13 mouse cellular contexts compared by ENCODE assay signal in the genomic region with DNA sequence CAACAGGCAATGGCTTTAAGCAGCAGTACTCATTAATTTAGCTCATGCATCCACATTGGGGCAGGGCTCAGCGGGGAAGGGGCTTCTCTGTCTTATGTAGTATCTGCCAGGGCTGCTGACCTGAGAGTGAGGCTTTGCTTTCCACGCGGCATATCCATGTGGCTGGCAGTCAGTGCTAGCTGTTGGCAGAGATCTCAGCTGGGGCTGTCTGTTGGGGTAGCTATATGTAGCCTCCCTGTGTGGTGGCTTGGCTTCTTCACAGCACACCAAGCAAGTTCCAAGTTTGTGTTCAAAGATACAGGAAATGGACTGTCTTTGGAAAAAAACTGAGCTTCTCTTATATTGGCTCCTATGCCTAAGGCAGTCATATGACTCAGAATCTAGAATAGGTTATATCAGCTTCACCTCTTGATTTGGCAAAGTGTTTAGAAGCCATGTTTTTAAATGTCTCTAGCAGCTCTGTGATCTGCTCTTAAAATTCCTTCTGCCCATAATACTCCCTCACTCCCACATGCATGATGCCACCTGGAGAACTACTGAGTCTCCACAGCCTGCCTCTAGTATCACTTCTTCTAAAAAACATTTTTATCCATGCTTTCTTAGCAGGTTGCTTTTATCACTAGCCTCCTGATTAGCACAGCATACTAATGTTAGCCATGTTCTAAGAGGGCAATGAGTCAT.
DNase-seq lines count a peak whose midpoint lies in the region; ATAC-seq lines count a peak whose summit lies in the region.
"Had no signal": no experiment of that assay in that cellular context is flagged by ENCODE, and none has a peak within 500 bp of the region (broad histone marks: within the 10 kb centered on the region; RNA-seq: fewer than 3 reads in every experiment).

No protein-coding gene starts in this region.

- intact Hi-C loops in left cerebral cortex, postnatal 25 days (cut with DNase I): loop anchor here (2.0 to 5.0 kb wide), 2 partner anchors 60 to 178 kb away; no protein-coding TSS in a partner anchor

- DNase-seq in heart, adult 11 months: peak; percentile 92
- DNase-seq in brain, adult 2 months (ENCODE audit: low read depth, low spot score): peak; percentile 85
- peak; percentile 52 to 92 for DNase-seq in left cerebral cortex, postnatal 25 days (ENCODE audit: low spot score in 2 of 2)
- DNase-seq in kidney, postnatal 10 days: no peak
- DNase-seq in spleen, adult 12 weeks (ENCODE audit: low spot score): no peak
- no peak for DNase-seq in gastrocnemius, postnatal 10 days
- DNase-seq: kidney, postnatal 36 days; thymus, postnatal 4 days had no signal

- no peaks in the 10 kb centered on the region for H3K27me3 ChIP-seq in heart, embryonic 11.5 days (ENCODE audit: control insufficient read depth, insufficient read depth, low read length)
- no peaks in the 10 kb centered on the region for H3K27me3 ChIP-seq in heart, embryonic 16.5 days (ENCODE audit: control insufficient read depth, insufficient read depth, low read length)
- H3K27me3 ChIP-seq: forebrain, embryonic 15.5 days had no signal

- H3K4me1 ChIP-seq in heart, embryonic 11.5 days (ENCODE audit: control insufficient read depth, insufficient read depth, low read length): no peaks in the 10 kb centered on the region
- H3K4me1 ChIP-seq in heart, embryonic 16.5 days (ENCODE audit: control insufficient read depth, insufficient read depth, low read length): peaks cover 8% of the 10 kb centered on the region
- H3K4me1 ChIP-seq: embryonic facial prominence, embryonic 10.5 days; forebrain, embryonic 15.5 days had no signal

- WGBS in heart, embryonic 11.5 days (ENCODE audit: insufficient replicate concordance): 70% methylated on average over 3 of the region's 3 CpGs
- WGBS in heart, embryonic 16.5 days: 39% methylated on average over 3 of the region's 3 CpGs

- H3K27ac ChIP-seq in heart, embryonic 11.5 days (ENCODE audit: low read depth, low read length): no peak overlapping the region
- H3K27ac ChIP-seq in heart, embryonic 16.5 days (ENCODE audit: low read length): peak overlapping the region; percentile 48
- H3K27ac ChIP-seq: embryonic facial prominence, embryonic 10.5 days; forebrain, embryonic 15.5 days had no signal

- no peak overlapping the region for H3K4me2 ChIP-seq in heart, embryonic 11.5 days
- no peak overlapping the region for H3K4me2 ChIP-seq in heart, embryonic 16.5 days (ENCODE audit: low read depth, low read length)
- H3K4me2 ChIP-seq: forebrain, embryonic 15.5 days; liver, embryonic 11.5 days had no signal

- H3K4me3 ChIP-seq in heart, embryonic 11.5 days (ENCODE audit: low read depth, low read length): no peak overlapping the region
- no peak overlapping the region for H3K4me3 ChIP-seq in heart, embryonic 16.5 days (ENCODE audit: low read length)
- H3K4me3 ChIP-seq: embryonic facial prominence, embryonic 10.5 days; forebrain, embryonic 15.5 days had no signal

- H3K9ac ChIP-seq in heart, embryonic 11.5 days (ENCODE audit: low read depth, low read length): no peak overlapping the region
- no peak overlapping the region for H3K9ac ChIP-seq in heart, embryonic 16.5 days (ENCODE audit: low read length)
- H3K9ac ChIP-seq: forebrain, embryonic 15.5 days had no signal

- ATAC-seq in heart, embryonic 11.5 days (replicated peaks; ENCODE audit: insufficient number of reproducible peaks, low FRiP score, low TSS enrichment): no peak
- peak; percentile 60 for ATAC-seq in heart, embryonic 16.5 days (replicated peaks; ENCODE audit: extremely low read depth, insufficient read depth, low FRiP score)
- ATAC-seq: forebrain, embryonic 15.5 days had no signal

- H3K36me3 ChIP-seq in heart, embryonic 11.5 days (ENCODE audit: control insufficient read depth, insufficient read depth, low read length): no peaks in the 10 kb centered on the region
- no peaks in the 10 kb centered on the region for H3K36me3 ChIP-seq in heart, embryonic 16.5 days (ENCODE audit: control insufficient read depth, insufficient read depth)
- H3K36me3 ChIP-seq: embryonic facial prominence, embryonic 10.5 days; forebrain, embryonic 15.5 days had no signal

- H3K9me3 ChIP-seq in heart, embryonic 11.5 days (replicated peaks; ENCODE audit: control insufficient read depth, low read length): no peaks in the 10 kb centered on the region
- H3K9me3 ChIP-seq in heart, embryonic 16.5 days (replicated peaks; ENCODE audit: control insufficient read depth, low read length): no peaks in the 10 kb centered on the region
- H3K9me3 ChIP-seq: embryonic facial prominence, embryonic 10.5 days; forebrain, embryonic 15.5 days had no signal

Comparison
In these comparisons a context has a peak if more than half of its experiments do, and no peak if none do; other contexts are left out.
1. DNase-seq: peak in heart, adult 11 months (single experiment), brain, adult 2 months (single experiment) and left cerebral cortex, postnatal 25 days (2 of 2); none in kidney, postnatal 10 days (single experiment), spleen, adult 12 weeks (single experiment) and gastrocnemius, postnatal 10 days (single experiment).